Mouse (Mus musculus) left cerebral cortex, postnatal 25 days (tissue): ENCODE data around the gene Hsd11b2. TPM values are rescaled to one million over a fixed set of nuclear protein-coding genes. Genes with fewer than 3 reads are reported as not detected.

Experiments
- DNase-seq, 2 experiments: peaks; one replicate each; pipeline ENCODE4 v3.0.0; 2022; ENCODE audit warnings: low spot score in 2 of 2, mixed read lengths in 1 of 2
- intact Hi-C: fragments of 180-260 bp; cut with DNase I; formaldehyde crosslinking; loops from one replicate; pipeline ENCODE4 v1.15.1; 2025
- total RNA-seq, 2 experiments: library from RNA; stranded (reverse); gene quantifications; 2 replicates each; pipeline ENCODE4 v1.2.3; 2021

Hsd11b2 gene
- not detected for total RNA-seq

- peak; percentile 31 to 38 for DNase-seq
- intact Hi-C loops: no loop called here
Observed at GRCm38 (mm10) chr8:105518436-105519313, at the start of gene Hsd11b2. Hsd11b2 (plus strand) TSS chr8:105518755.

GRCm38 (mm10) chr8:105469041-105469695 is 49.4 kb upstream of the Hsd11b2 start:
- peak in 1 of 2 experiments; percentile 71 for DNase-seq

GRCm38 (mm10) chr8:105469816-105470215 is 48.7 kb upstream of the Hsd11b2 start:
- intact Hi-C loops: loop anchor here (10.0 kb wide), 1 partner anchor 115 kb away; no protein-coding TSS in a partner anchor
- no peak for DNase-seq

More at GRCm38 (mm10) chr8:105469041-105469695, 49.4 kb upstream of the Hsd11b2 start:
- intact Hi-C loops: no loop called here

GRCm38 (mm10) chr8:105470262-105470661 is 48.3 kb upstream of the Hsd11b2 start:
- intact Hi-C loops: loop anchor here (10.0 kb wide), 1 partner anchor 115 kb away; no protein-coding TSS in a partner anchor
- no peak for DNase-seq

DNA sequence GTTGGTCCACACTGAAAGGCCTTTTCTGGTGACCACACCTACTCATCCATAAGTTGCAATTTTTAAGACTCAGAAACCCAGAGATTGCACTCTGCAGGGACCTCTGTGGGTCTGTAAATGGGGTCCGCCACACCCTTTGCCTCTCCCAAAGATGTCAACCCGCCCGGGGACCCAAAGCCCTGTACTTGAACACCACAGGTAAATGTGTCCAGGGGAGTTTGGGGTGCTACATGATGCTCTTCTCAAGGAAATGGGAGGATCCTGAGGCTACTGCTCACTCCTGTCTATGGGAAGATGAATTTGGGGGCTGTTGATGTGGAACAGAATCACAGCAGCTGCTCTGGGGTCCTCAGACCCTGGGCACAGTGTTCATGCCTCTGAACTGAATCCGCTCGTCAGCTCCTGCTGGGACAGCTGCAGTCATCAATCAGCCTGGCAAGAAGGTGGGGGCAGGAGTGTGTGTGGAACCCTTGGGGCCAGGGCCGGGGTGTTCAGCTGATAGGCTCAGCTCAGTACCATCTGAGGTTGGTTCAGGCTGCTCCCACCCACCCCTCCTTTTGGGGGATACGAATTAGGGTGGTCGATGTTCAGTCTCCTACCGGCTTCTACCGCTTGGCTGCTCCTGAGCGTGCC is 47.8 kb upstream of the Hsd11b2 start:
- intact Hi-C loops: loop anchor here (10.0 kb wide), 1 partner anchor 116 kb away; no protein-coding TSS in a partner anchor
- DNase-seq: no peak

DNA sequence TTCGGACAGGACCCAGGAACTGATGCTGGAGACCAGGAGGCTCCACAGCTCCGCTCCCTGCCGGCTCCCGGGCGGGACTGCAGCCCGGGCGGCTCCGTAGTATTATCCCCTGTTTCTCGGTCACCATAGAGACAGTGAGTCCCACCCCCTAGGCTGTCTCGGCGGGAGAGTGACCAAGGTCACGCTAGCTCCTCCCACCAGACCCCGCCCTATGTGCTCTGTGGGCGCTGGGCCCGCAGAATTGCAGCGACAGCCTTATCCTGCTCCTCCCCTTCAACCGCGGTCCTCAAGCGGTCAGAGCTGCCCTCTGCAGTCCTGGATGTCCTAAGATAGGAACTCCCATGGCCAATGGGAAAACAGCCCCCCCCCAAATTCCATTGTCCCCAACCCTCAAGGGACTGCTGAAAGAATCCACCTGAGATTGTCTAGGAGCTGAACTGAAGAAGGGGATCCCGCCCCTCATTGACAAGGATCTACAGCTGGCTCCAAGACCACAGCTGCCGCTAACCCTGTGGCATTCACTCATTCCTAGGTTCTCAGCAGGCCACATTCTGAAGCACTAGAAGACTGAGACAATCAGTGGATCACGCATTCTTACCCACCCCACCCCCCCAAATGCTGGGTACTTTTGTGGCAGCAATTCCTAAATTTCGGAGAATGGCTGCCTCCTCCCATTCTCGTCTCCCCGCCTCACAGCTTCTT is 47.1 kb upstream of the Hsd11b2 start, which contains the start of gene Tppp3:
Gene Tppp3, minus strand, starts transcription at position 213 of the 702 bp plus-strand sequence.
- intact Hi-C loops: loop anchor here (10.0 kb wide), 1 partner anchor 117 kb away; no protein-coding TSS in a partner anchor
- DNase-seq: peak; percentile 78 to 86

DNA sequence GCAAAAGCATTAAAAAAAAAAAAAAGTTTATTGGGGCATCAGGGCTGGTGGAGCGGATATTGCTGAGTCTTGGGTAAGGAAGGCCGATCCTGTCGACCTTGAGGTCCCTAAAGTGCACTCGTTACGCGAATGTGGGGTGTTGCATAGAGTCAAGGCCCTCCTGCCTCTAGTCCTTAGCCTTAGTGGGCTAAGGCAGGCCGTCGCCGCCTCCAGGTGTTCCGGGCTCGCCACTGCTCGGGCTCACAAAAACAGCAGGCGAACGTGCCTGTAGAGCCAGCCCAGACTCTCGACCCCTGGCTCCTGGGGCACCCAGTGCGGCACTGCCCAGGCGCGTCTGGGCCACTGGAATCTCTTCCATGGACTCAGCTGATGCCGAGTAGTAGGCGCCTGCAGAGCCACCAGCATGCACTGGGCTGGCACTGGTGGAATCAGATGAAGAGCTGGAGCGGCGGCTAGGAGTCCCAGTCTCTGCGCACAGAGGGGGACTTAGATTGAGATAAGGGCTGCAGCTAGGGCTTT is 46.1 kb upstream of the Hsd11b2 start:
- intact Hi-C loops: loop anchor here (10.0 kb wide), 1 partner anchor 118 kb away; no protein-coding TSS in a partner anchor
- no peak for DNase-seq

DNA sequence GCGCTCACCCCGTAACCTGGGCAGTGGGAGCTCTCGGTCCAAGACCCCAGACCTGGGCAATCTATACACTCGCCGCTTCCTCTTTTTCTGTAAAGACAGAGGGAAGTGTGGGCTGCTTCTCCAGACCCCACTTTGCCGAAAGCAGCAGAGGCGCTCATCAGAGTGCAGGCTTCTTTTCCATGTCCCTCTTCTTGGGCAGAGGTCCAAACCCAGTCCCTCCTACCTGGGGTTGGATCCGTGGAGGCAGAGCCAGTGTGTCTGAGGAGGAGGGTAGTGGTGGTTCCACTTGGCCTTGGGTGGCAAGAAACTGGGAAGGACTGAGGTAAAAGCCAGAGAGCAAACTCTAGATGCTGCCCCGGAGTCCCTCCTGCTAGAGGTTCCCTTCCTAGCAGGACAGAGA is 45.6 kb upstream of the Hsd11b2 start:
- intact Hi-C loops: loop anchor here (10.0 kb wide), 1 partner anchor 118 kb away; no protein-coding TSS in a partner anchor
- no peak for DNase-seq

DNA sequence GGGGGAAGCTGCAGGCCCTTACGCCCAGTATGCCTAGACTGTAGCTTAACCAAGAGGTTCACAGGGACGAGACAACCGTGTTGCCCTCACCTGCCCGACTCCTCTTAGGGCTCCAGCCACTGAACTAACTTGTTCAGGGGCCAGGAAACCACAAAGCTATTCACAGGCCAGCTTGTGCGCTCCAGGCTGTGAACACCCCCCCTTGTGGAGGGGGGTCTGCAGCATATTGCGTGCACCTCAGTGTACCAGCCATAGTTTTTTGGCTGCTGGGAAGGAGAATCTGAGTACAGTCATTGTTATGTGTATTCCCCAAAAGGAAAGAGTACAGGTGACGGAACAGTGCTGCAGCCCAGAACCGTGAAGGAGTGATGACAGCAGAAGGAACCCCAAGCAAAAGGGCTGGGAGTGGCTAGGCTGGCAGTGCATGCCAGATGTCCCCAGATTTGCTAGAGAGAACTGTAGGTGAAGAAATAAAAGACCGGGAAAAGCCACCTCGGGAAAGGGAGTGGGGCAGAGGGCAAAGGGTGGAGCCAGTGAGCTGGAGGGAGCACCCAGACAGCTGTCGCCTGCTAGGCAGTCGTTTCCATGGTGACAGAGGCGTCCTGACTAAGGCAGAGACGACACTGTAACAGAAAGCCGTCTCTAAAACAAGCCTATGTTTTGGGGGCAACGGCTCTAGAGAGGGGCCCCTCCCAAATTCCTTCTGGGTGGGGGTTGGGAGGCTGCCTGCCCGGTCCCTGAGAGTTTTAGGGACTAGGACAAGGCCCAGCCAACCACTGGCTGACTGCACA is 44.5 kb upstream of the Hsd11b2 start:
- peak in 1 of 2 experiments; percentile 38 for DNase-seq
- intact Hi-C loops: loop anchor here (10.0 kb wide), 1 partner anchor 119 kb away; no protein-coding TSS in a partner anchor

DNA sequence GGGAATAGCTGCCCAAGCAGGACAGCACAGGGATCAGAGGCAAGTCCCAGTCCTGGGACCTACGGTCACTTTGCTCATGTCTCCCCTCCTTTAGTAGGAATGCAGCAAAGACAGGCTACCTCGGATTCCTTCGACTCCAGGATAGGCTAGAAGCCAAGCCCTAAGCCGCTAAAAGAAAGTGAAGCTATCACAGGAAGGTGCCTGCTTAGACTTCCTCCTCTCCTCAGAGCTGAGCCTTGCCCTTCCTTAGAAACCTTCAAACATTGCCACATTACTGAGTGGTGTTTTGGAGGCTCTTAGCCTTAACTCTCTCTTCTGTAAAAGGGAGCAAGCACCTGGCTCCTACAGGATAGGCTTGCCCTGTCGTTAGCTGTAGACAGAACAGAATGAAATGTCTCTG is 43.9 kb upstream of the Hsd11b2 start:
- DNase-seq: no peak
- intact Hi-C loops: loop anchor here (5.0 to 10.0 kb wide), 2 partner anchors 102 to 120 kb away; partner anchors contain the start of gene Plekhg4

GRCm38 (mm10) chr8:105475254-105475653 is 43.3 kb upstream of the Hsd11b2 start:
- intact Hi-C loops: loop anchor here (5.0 to 10.0 kb wide), 2 partner anchors 103 to 120 kb away; partner anchors contain the start of gene Plekhg4
- DNase-seq: no peak

GRCm38 (mm10) chr8:105475742-105476141 is 42.8 kb upstream of the Hsd11b2 start:
- intact Hi-C loops: loop anchor here (5.0 to 10.0 kb wide), 2 partner anchors 103 to 121 kb away; partner anchors contain the start of gene Plekhg4
- DNase-seq: no peak

- intact Hi-C loops: loop anchor here (5.0 to 10.0 kb wide), 2 partner anchors 104 to 121 kb away; partner anchors contain the start of gene Plekhg4
- DNase-seq: no peak
Observed at GRCm38 (mm10) chr8:105476161-105476560, 42.4 kb upstream of the Hsd11b2 start.

GRCm38 (mm10) chr8:105476628-105477413 is 41.7 kb upstream of the Hsd11b2 start:
- DNase-seq: no peak
- intact Hi-C loops: loop anchor here (5.0 to 10.0 kb wide), 2 partner anchors 105 to 122 kb away; partner anchors contain the start of gene Plekhg4

DNA sequence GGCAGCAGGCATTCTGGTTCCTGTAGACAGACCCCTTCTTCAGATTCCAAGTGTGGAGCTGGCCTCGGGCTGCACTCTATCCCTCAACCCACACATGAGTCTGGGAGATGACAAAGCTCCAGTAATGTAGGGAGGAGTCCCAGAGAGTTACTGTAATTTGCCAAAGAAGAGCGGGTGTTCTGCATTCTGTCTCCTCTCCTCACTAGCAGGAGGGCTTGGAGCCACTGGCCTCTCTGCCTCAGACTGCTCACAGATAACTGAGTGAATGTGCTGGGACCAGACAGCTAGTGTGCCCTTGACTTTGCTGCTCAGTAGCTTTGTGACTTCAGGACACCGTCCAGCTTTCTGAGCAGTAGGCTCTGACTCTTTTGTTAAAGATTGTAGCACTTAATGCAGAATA is 40.8 kb upstream of the Hsd11b2 start:
- intact Hi-C loops: loop anchor here (5.0 to 10.0 kb wide), 2 partner anchors 105 to 123 kb away; partner anchors contain the start of gene Plekhg4
- no peak for DNase-seq

DNA sequence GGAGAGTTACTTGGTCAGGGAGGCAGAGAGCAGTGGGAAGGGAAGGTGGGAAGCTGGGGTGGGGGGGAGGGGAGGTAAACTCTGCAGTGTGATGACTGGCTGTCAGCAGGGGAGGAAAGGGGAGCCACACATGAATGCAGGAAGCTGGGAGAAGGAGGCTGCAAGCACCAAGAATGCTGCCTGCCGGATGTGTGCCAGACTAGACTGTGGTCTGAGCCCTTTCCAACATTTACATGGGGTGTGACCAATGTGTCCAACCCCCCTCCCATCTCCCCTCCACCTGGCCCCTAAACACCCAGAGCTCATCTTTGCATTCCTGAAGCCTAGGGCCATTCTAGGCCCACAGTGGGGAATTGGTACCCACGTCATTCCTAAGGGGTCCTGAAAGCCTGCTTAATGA is 37.5 kb upstream of the Hsd11b2 start:
- no peak for DNase-seq
- intact Hi-C loops: no loop called here

DNA sequence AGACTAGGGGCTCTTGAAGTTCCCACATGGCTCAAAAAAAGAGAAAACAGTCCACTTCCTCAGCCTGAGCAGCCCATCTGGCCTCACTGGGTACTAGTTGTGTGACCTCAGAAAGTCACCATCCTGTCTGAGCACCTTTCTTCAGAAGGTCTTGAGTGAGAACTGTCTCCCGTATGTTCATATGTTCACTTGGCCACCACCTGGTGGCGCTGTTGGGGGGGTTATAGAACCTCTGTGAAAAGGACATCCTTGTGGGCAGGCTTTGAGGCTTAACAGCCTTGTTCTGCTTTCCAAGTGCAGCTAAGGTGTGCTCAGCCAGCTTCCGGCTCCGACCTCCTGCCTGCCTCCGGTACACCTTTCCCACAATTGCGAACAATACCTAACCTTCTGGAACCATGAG is 37.1 kb upstream of the Hsd11b2 start:
- intact Hi-C loops: no loop called here
- DNase-seq: no peak
